Mouse (Mus musculus) cerebellum, adult 2 months (tissue): ENCODE measurements around the gene Foxi3.

ENCODE experiments used
- CTCF ChIP-seq: fragments of 200-500 bp; IDR thresholded peaks from 2 replicates; pipeline ENCODE4 v1.5.1; 2011; ENCODE audit warnings: low read depth, mild to moderate bottlenecking, control low read depth, low read length, moderate library complexity, borderline replicate concordance; ENCODE audit not compliant: insufficient read depth
- POLR2A ChIP-seq: fragments of 200-500 bp; IDR thresholded peaks from 2 replicates; pipeline ENCODE4 v1.6.1; 2011; ENCODE audit warnings: low read length, control low read depth, borderline replicate concordance; ENCODE audit not compliant: insufficient read depth

DNA sequence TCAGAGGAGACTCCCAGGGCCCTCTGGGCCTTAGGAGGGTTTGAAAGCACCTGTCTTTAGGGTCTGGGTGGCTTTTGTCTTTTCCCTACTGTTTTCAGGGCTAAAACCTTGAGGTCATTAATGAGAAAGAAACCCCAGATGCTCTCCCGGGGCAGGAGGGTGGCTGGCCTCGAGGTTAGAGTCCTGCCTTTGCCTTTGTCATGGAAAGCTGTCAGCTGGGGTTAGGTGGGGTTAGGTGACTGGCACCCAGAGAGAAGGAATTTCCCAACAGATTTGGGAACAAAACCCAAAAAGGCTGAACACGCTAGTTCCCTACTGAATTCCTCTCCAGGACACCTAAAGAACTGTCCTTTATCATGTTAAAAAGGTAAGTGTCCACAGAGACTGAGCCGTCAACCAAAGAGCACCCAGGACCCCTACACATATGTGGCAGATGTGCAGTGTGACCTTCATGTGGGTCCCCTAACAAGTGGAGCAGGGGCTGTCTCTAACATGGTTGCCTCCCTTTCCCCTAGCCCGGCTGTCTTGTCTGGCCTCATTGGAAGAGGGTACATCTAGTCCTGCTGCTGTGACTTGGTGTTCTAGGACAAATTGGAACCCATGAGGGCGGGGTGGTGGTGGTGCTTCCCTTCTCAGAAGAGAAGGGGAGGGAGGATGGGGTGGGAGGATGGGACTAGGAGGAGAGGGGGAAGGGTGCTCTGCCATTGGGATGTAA is 7.9 kb downstream of the Foxi3 start:
- no peak for TF ChIP-seq POLR2A
- no peak for TF ChIP-seq CTCF
